Mouse (Mus musculus): ENCODE measurements around the gene Trappc2l.

Gene Trappc2l

GRCm38 (mm10) chr8:122584981-122585380 lies 26.5 kb upstream of the Trappc2l start:
- DNase-seq, result no peak

- no peak for DNase-seq
Observed at GRCm38 (mm10) chr8:122585411-122585891, 26.0 kb upstream of the Trappc2l start.

GRCm38 (mm10) chr8:122586171-122586570 lies 25.3 kb upstream of the Trappc2l start:
- no peak for DNase-seq

- no peak for DNase-seq
Observed at GRCm38 (mm10) chr8:122586749-122587148, 24.7 kb upstream of the Trappc2l start.

- DNase-seq, result no peak
Observed at GRCm38 (mm10) chr8:122593240-122593639, 18.2 kb upstream of the Trappc2l start.

GRCm38 (mm10) chr8:122593783-122594507 lies 17.5 kb upstream of the Trappc2l start:
- no peak for DNase-seq

GRCm38 (mm10) chr8:122596031-122596430 lies 15.4 kb upstream of the Trappc2l start:
- DNase-seq, result no peak

- no peak for DNase-seq
Observed at GRCm38 (mm10) chr8:122600666-122601065, 10.8 kb upstream of the Trappc2l start.

GRCm38 (mm10) chr8:122604640-122605039 lies 6.8 kb upstream of the Trappc2l start:
- no peak for DNase-seq

GRCm38 (mm10) chr8:122605367-122605766 lies 6.1 kb upstream of the Trappc2l start:
- no peak for DNase-seq

- no peak for DNase-seq
Observed at GRCm38 (mm10) chr8:122606810-122607209, 4.6 kb upstream of the Trappc2l start.

- DNase-seq, result no peak
Observed at GRCm38 (mm10) chr8:122610209-122610608, 1.2 kb upstream of the Trappc2l start.

- no peak for DNase-seq
Observed at GRCm38 (mm10) chr8:122610612-122611277, 695 bp upstream of the Trappc2l start.

GRCm38 (mm10) chr8:122616181-122616905 lies 4.9 kb downstream of the Trappc2l start:
- DNase-seq, result no peak

GRCm38 (mm10) chr8:122617947-122618546 lies 6.6 kb downstream of the Trappc2l start:
- DNase-seq, result peak; percentile 70

GRCm38 (mm10) chr8:122618660-122619378 lies 7.4 kb downstream of the Trappc2l start:
- no peak for DNase-seq

GRCm38 (mm10) chr8:122620446-122620845 lies 9.0 kb downstream of the Trappc2l start:
- no peak for DNase-seq

- DNase-seq, result no peak
Observed at GRCm38 (mm10) chr8:122622727-122623126, 11.3 kb downstream of the Trappc2l start, which contains the start of gene Pabpn1l. Gene Pabpn1l (minus strand): TSS chr8:122622739.

GRCm38 (mm10) chr8:122623844-122624642 lies 12.6 kb downstream of the Trappc2l start:
- DNase-seq, result no peak

- DNase-seq, result no peak
Observed at GRCm38 (mm10) chr8:122624653-122625052, 13.2 kb downstream of the Trappc2l start.

- DNase-seq, result no peak
Observed at GRCm38 (mm10) chr8:122625811-122626210, 14.4 kb downstream of the Trappc2l start.
